ENCODE assay signal across 27 mouse cellular contexts in the genomic region with DNA sequence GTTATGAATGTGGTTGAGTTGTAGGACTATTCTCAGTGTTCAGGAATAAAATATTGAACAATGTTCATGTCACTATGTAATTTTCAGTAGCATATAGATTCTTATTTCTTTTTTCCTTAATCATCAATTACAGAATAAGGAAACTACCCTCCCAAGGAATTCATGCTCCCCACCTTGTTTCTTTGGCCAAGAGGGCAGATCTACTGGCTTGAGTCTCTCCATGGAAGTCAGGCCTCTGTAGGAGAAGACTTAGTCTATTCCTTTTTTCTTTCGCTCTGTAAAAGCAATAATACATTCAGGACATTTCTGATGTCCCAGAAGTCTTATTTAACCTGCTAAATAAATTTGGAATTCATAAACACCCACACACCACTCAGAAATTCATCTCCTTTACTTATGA. TPM values are rescaled to one million over a fixed set of nuclear protein-coding genes. Genes with fewer than 3 reads are reported as not detected.
DNase-seq lines count a peak whose midpoint lies in the region; ATAC-seq and TF ChIP-seq lines count a peak whose summit lies in the region.
"Had no signal": no experiment of that assay in that cellular context is flagged by ENCODE, and none has a peak within 500 bp of the region (broad histone marks: within the 10 kb centered on the region; RNA-seq: fewer than 3 reads in every experiment).

No protein-coding gene starts in this region.

- TF ChIP-seq POLR2A in bone marrow, adult 2 months (IDR thresholded peaks at IDR 0.05; ENCODE audit: borderline replicate concordance, control insufficient read depth, low read depth, low read length): no peak

- peaks cover 7% of the 10 kb centered on the region for H3K4me1 ChIP-seq in megakaryocyte, embryonic 14.5 days
- H3K4me1 ChIP-seq in bone marrow, adult 2 months (ENCODE audit: control insufficient read depth, insufficient read depth, low read length): no peaks in the 10 kb centered on the region; the same call in 1 of the 2 replicates
- no peaks in the 10 kb centered on the region; a peak in 1 of 4 replicates for H3K4me1 ChIP-seq in liver, embryonic 14.5 days (replicated peaks; ENCODE audit: control insufficient read depth in 2 of 2, insufficient read depth in 2 of 2, low read length in 1 of 2)
- no peaks in the 10 kb centered on the region for H3K4me1 ChIP-seq in lung, postnatal 0 days (ENCODE audit: insufficient read depth, low read depth, low read length)
- H3K4me1 ChIP-seq: hindbrain, embryonic 10.5 days; intestine, embryonic 15.5 days; limb, embryonic 10.5 days; midbrain, embryonic 12.5 days; neural tube, embryonic 15.5 days had no signal

- H3K4me2 ChIP-seq in liver, embryonic 14.5 days (ENCODE audit: low read depth): peak overlapping the region; percentile 4; the same call in 1 of the 2 replicates
- no peak overlapping the region for H3K4me2 ChIP-seq in lung, postnatal 0 days (replicated peaks; ENCODE audit: low read depth, low read length)
- H3K4me2 ChIP-seq: heart, embryonic 11.5 days; intestine, embryonic 15.5 days; midbrain, embryonic 12.5 days; neural tube, embryonic 15.5 days had no signal

- H3K9me3 ChIP-seq in megakaryocyte, embryonic 14.5 days: no peaks in the 10 kb centered on the region
- no peaks in the 10 kb centered on the region for H3K9me3 ChIP-seq in liver, embryonic 14.5 days (ENCODE audit: control insufficient read depth, low read length)
- no peaks in the 10 kb centered on the region for H3K9me3 ChIP-seq in lung, postnatal 0 days (ENCODE audit: low read length)
- H3K9me3 ChIP-seq: hindbrain, embryonic 10.5 days; intestine, embryonic 15.5 days; limb, embryonic 10.5 days; midbrain, embryonic 12.5 days; neural tube, embryonic 15.5 days had no signal

- 6% methylated on average over 1 of the region's 1 CpGs for WGBS in bone marrow, adult 2 months
- 24% methylated on average over 1 of the region's 1 CpGs for WGBS in liver, embryonic 14.5 days (ENCODE audit: insufficient replicate concordance)
- 55% methylated on average over 1 of the region's 1 CpGs for WGBS in lung, postnatal 0 days

- no peak for ATAC-seq in megakaryocyte, adult 5-6 weeks (ENCODE audit: poor library complexity, severe bottlenecking)
- no peak for ATAC-seq in liver, embryonic 14.5 days (ENCODE audit: insufficient read depth)
- ATAC-seq in lung, postnatal 0 days: no peak
- ATAC-seq: forebrain, embryonic 14.5 days; hindbrain, embryonic 16.5 days; intestine, embryonic 15.5 days had no signal

- H3K27ac ChIP-seq in bone marrow, adult 2 months (ENCODE audit: control insufficient read depth, insufficient read depth, low read depth, low read length, poor library complexity): no peak overlapping the region
- no peak overlapping the region for H3K27ac ChIP-seq in liver, embryonic 14.5 days
- no peak overlapping the region for H3K27ac ChIP-seq in lung, postnatal 0 days (ENCODE audit: low read length)
- H3K27ac ChIP-seq: hindbrain, embryonic 10.5 days; intestine, embryonic 15.5 days; left cerebral cortex, adult 2 months; limb, embryonic 10.5 days; midbrain, embryonic 12.5 days; neural tube, embryonic 15.5 days had no signal

- no peak for DNase-seq in liver, embryonic 14.5 days (ENCODE audit: low read depth in 3 of 3, low spot score in 3 of 3)
- DNase-seq in cerebellum, postnatal 25 days: no peak
- DNase-seq in lung, postnatal 0 days (ENCODE audit: low spot score): no peak
- DNase-seq in T-cell, adult 2 months (ENCODE audit: low spot score): no peak
- DNase-seq: adrenal gland, adult 2 months; B cell, adult 2 months; cerebellum, adult 8-10 months; gastrocnemius, postnatal 14 days; heart, adult 11 months; heart, postnatal 10 days; kidney, adult 9 months; kidney, postnatal 25 days; right cerebral cortex, adult 18-20 months; right cerebral cortex, postnatal 4 days had no signal

- peaks cover 33% of the 10 kb centered on the region for H3K36me3 ChIP-seq in megakaryocyte, embryonic 14.5 days (replicated peaks; ENCODE audit: low read length)
- H3K36me3 ChIP-seq in liver, embryonic 14.5 days (replicated peaks; ENCODE audit: control insufficient read depth, insufficient read depth, low read depth): no peaks in the 10 kb centered on the region
- H3K36me3 ChIP-seq in lung, postnatal 0 days (ENCODE audit: insufficient read depth, low read length): no peaks in the 10 kb centered on the region
- H3K36me3 ChIP-seq: hindbrain, embryonic 10.5 days; intestine, embryonic 15.5 days; limb, embryonic 10.5 days; midbrain, embryonic 12.5 days; neural tube, embryonic 15.5 days had no signal

- no peaks in the 10 kb centered on the region for H3K27me3 ChIP-seq in megakaryocyte, embryonic 14.5 days (replicated peaks)
- no peaks in the 10 kb centered on the region for H3K27me3 ChIP-seq in liver, embryonic 14.5 days (ENCODE audit: control insufficient read depth, insufficient read depth, low read length)
- no peaks in the 10 kb centered on the region for H3K27me3 ChIP-seq in lung, postnatal 0 days (replicated peaks; ENCODE audit: insufficient read depth, low read length)
- H3K27me3 ChIP-seq: intestine, embryonic 15.5 days; midbrain, embryonic 12.5 days; neural tube, embryonic 15.5 days had no signal

- TF ChIP-seq EP300 in liver, embryonic 14.5 days (IDR thresholded peaks at IDR 0.05; ENCODE audit: low read depth): no peak
- no peak for TF ChIP-seq EP300 in lung, postnatal 0 days (IDR thresholded peaks at IDR 0.05)

- no peak for TF ChIP-seq CTCF in bone marrow, adult 2 months (IDR thresholded peaks at IDR 0.05; ENCODE audit: control insufficient read depth, insufficient read depth, low read length)
- no peak for TF ChIP-seq CTCF in liver, embryonic 14.5 days (IDR thresholded peaks at IDR 0.05; ENCODE audit: low read depth)
- TF ChIP-seq CTCF in lung, postnatal 0 days (IDR thresholded peaks at IDR 0.05): no peak

- H3K4me3 ChIP-seq in megakaryocyte, embryonic 14.5 days (replicated peaks): peak overlapping the region; percentile 91
- peak overlapping the region; percentile 43 for H3K4me3 ChIP-seq in bone marrow, adult 2 months (replicated peaks; ENCODE audit: control insufficient read depth, low read depth, low read length)
- no peak overlapping the region for H3K4me3 ChIP-seq in liver, embryonic 14.5 days (ENCODE audit: insufficient read depth in 1 of 2, low read depth in 2 of 2, low read length in 2 of 2)
- no peak overlapping the region for H3K4me3 ChIP-seq in lung, postnatal 0 days (ENCODE audit: low read depth, low read length)
- H3K4me3 ChIP-seq: hindbrain, embryonic 10.5 days; intestine, embryonic 15.5 days; left cerebral cortex, adult 2 months; limb, embryonic 10.5 days; midbrain, embryonic 12.5 days; neural tube, embryonic 15.5 days had no signal

- no peak overlapping the region for H3K9ac ChIP-seq in liver, embryonic 14.5 days (replicated peaks)
- H3K9ac ChIP-seq in lung, postnatal 0 days (replicated peaks; ENCODE audit: low read depth): no peak overlapping the region
- H3K9ac ChIP-seq: intestine, embryonic 15.5 days; midbrain, embryonic 12.5 days; neural tube, embryonic 15.5 days had no signal

RNA-seq across cellular contexts. Expression of a gene that starts 0.8 kb away (rescaled TPM):
- 14.0 TPM in 1 of 2 replicates, not detected in the other for polyA plus RNA-seq in megakaryocyte, embryonic 14.5 days (2012; ENCODE audit: insufficient read depth, low replicate concordance)
- 104 and 114 TPM in 2 replicates for total RNA-seq in megakaryocyte, adult 5-6 weeks (2015)
- total RNA-seq in megakaryocyte, adult 5-6 weeks (2017): 89.8 and 93.5 TPM in 2 replicates
- polyA plus RNA-seq in bone marrow, adult 2 months (2011; ENCODE audit: insufficient read depth, insufficient read length, low replicate concordance, missing spikeins): 18.1 and 27.5 TPM in 2 replicates
- 4.1 and 7.0 TPM in 2 replicates for polyA plus RNA-seq in liver, embryonic 14.5 days (2012; rRNA removed)
- polyA plus RNA-seq in liver, embryonic 14.5 days (2014; fragmentation: Nextera tagmentation; extraction: Ambion mirVana): 18.8 and 21.0 TPM in 2 replicates
- polyA plus RNA-seq in lung, postnatal 0 days (2015; fragmentation: Nextera tagmentation; extraction: Ambion mirVana): 4.0 and 4.5 TPM in 2 replicates
- polyA plus RNA-seq: adrenal gland, adult 2 months; liver, adult 2 months had no signal

Comparison
In these comparisons a context has a peak if more than half of its experiments do, and no peak if none do; other contexts are left out.
1. H3K4me3 ChIP-seq: peak in megakaryocyte, embryonic 14.5 days (single experiment) and bone marrow, adult 2 months (single experiment); none in liver, embryonic 14.5 days (0 of 2) and lung, postnatal 0 days (single experiment).